Mouse (Mus musculus): ENCODE measurements at regions not wholly inside any gene's neighbourhood (a gene's known extent, or its start where the extent isn't known, plus 50 kb on each side); places are given as distances from the start of the nearest gene placed in this dataset.

DNA sequence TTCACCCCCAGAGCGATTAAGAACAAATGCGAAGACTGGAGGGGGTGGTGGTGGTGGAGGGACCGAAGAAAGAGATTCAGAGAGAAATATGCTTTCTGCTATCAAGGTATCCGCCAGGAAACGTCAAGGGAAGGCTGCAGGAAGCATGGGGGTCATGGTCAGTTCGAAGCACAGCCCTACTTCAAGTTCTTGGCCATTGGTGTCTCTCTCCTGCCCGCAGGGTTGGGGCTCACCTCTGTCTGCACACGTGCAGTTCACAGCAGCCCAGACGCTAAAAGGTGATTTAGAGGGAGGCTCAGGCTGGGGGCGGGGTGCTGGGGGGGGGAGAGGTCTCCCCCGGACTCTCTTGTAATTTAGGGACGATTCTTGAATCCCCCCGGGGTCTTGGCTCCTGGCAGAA is 533.1 kb upstream of the Tbx3 start:
- no peak for ATAC-seq (ENCODE audit: low FRiP score)
- Histone ChIP-seq H3K4me2 (no peak overlapping the region), H3K9ac (no peak overlapping the region), H3K9me3 (no peaks in the 10 kb centered on the region), H3K36me3 (no peaks in the 10 kb centered on the region), H3K4me3 (no peak overlapping the region), H3K27me3 (no peaks in the 10 kb centered on the region), H3K27ac (no peak overlapping the region), H3K4me1 (replicated peaks) (peaks cover 14% of the 10 kb centered on the region; the same call in 1 of the 2 replicates)
- 67% methylated on average over 13 of the region's 13 CpGs for WGBS

DNA sequence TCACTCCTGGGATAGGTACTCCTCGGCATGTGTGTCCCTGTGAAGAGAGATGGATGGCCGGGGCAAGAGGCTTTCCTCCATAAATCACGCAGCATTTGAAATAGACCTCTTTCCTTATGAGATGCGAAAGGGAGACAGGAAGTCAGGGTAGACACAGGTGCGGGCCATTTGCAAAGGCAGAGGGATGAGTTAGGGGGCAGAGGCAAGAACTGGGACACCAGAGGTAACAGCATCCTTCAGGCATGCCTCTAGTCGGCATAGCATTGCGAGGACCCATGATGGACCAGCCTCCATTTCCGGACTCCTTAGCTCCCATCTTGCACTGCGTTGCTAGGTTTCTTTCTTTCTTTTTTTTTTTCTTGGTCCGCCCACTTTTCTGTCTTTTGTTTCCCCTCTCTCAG is 532.6 kb upstream of the Tbx3 start:
- no peak for ATAC-seq (ENCODE audit: low FRiP score)
- no peaks in the 10 kb centered on the region for H3K36me3 ChIP-seq
- H3K27ac ChIP-seq: no peak overlapping the region
- H3K4me1 ChIP-seq (replicated peaks): peaks cover 14% of the 10 kb centered on the region; the same call in 1 of the 2 replicates
- no peak overlapping the region for H3K4me3 ChIP-seq
- H3K4me2 ChIP-seq: no peak overlapping the region
- no peaks in the 10 kb centered on the region for H3K27me3 ChIP-seq
- H3K9ac ChIP-seq: no peak overlapping the region
- H3K9me3 ChIP-seq: no peaks in the 10 kb centered on the region
- WGBS: 70% methylated on average over 10 of the region's 10 CpGs

DNA sequence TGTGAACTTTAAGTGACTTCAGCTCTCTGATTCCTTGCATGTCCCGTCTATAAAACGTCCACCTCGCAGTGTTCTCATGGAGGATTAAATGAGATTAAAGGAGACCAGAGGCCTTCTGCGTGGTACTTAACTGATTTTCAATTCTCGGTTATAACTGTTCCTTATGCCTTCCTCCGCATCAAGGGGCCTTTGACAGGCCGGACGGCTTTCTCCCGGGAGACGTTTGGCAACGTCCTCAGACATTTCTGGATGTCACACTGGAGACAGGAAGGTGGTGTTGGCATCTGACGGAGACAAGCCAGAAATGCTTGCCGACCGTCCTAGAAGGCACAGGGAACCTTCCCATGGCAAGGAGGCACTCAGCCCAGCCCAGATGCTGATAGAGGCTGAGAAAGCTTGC is 532.2 kb upstream of the Tbx3 start:
- Histone ChIP-seq H3K9ac (no peak overlapping the region), H3K4me3 (no peak overlapping the region), H3K27me3 (no peaks in the 10 kb centered on the region), H3K36me3 (no peaks in the 10 kb centered on the region), H3K9me3 (no peaks in the 10 kb centered on the region), H3K4me1 (replicated peaks) (peaks cover 14% of the 10 kb centered on the region; the same call in 1 of the 2 replicates), H3K4me2 (no peak overlapping the region), H3K27ac (no peak overlapping the region)
- 51% methylated on average over 14 of the region's 14 CpGs for WGBS
- ATAC-seq (ENCODE audit: low FRiP score): no peak

DNA sequence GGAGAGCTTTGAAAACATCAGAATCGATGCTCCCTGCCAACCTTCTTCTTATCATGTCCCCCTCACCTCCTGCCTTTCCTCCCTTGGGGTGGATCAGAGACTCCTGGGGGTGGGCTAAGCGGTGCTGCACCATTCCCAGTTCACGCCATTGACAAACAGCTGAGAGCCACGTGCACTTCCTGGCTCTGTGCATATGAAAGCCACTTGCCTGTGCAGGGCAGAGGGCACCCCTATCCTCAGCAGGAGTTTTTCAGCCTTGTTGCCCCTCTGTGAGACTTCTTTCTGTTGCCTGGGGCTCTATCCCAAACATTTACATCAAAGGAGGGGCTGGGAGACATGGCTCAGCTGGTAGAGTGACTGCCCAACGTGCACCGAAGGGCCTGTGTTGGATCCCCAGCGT is 531.1 kb upstream of the Tbx3 start:
- Histone ChIP-seq H3K27ac (no peak overlapping the region), H3K4me1 (replicated peaks) (peaks cover 14% of the 10 kb centered on the region; the same call in 1 of the 2 replicates), H3K4me3 (no peak overlapping the region), H3K9me3 (no peaks in the 10 kb centered on the region), H3K36me3 (no peaks in the 10 kb centered on the region), H3K27me3 (no peaks in the 10 kb centered on the region), H3K4me2 (no peak overlapping the region), H3K9ac (no peak overlapping the region)
- no peak for ATAC-seq (ENCODE audit: low FRiP score)
- 24% methylated on average over 7 of the region's 7 CpGs for WGBS

DNA sequence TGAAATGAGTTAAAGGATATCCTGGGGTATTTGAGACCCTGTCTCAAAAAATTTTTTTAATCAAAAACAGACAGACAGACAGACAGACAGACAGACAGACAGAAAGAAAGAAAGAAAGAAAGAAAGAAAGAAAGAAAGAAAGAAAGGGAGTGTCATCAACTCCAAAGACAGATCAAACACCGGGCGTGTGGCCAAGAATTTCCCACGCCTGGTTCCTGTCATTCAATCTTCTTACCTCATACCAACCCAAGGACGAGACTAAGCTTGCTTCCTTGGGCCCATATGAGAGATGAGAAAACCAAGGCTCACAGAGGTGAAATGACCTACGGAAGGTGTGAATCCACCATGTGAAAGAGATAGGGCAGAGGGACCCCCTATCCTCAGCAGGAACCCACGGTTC is 530.7 kb upstream of the Tbx3 start:
- Histone ChIP-seq H3K36me3 (no peaks in the 10 kb centered on the region), H3K27ac (no peak overlapping the region), H3K4me3 (no peak overlapping the region), H3K4me1 (replicated peaks) (peaks cover 14% of the 10 kb centered on the region; the same call in 1 of the 2 replicates), H3K27me3 (no peaks in the 10 kb centered on the region), H3K4me2 (no peak overlapping the region), H3K9me3 (no peaks in the 10 kb centered on the region), H3K9ac (no peak overlapping the region)
- WGBS: 86% methylated on average over 6 of the region's 6 CpGs
- no peak for ATAC-seq (ENCODE audit: low FRiP score)

DNA sequence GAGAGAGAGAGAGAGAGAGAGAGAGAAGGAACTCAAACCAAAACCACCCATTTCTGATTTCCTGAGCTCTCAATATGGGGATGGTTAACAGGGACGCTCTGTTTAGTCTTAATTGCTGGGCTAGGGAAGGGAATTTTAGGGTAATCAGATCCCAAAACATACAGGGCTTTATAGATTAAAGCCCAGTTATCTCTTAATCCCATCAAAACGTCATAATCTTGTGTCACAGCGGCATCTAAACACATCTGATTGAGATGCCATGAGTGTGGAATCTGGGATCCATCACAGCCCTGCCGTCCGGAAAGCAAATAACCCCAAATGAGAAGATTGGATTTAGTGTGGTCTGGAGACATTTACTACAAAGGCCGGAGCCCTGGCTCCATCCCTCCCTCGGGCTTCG is 527.1 kb upstream of the Tbx3 start:
- Histone ChIP-seq H3K4me1 (replicated peaks) (peaks cover 6% of the 10 kb centered on the region; the same call in 1 of the 2 replicates), H3K27ac (no peak overlapping the region)

DNA sequence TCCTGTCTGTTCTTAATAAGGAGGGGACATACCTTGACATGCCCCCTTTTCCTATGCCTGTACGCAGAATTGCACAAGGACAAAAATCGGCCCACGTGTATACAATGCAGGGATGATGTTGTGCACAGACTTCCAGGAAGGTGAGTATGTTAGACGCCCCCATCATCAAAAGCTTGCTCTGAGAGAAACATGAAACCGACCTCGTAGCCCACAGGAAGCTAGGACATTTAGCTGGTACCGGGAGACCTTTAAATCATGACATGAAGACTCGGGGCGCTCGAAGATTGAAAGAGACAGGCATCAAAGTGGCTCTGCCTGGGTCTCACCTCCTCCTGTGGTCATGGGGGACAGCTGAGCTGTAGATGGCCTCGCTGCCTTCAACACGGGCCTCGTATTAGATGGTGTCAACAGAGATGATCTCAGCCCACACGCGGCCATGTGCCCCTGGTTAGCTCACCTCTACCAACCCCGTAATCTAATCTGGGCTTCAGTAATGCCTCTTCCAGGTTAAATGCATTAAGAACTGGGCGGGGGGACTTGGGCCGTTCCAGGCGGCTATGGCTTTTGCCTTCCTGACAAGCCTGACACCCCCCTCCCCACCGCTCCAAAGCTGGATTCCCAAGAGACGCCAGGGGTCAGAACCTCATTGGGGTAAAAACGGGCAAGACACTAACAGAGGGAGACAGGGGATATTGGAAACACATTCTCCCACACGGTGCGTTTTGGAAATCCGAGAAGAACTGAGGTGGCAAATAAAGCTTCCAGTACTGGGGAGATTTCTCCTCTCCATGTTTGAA is 520.9 kb upstream of the Tbx3 start:
- Histone ChIP-seq H3K4me3 (no peak overlapping the region), H3K9ac (no peak overlapping the region), H3K4me1 (replicated peaks) (no peaks in the 10 kb centered on the region), H3K4me2 (no peak overlapping the region), H3K27me3 (no peaks in the 10 kb centered on the region), H3K27ac (no peak overlapping the region), H3K36me3 (no peaks in the 10 kb centered on the region), H3K9me3 (no peaks in the 10 kb centered on the region)
- ATAC-seq (ENCODE audit: low FRiP score): no peak
- WGBS: 84% methylated on average over 25 of the region's 25 CpGs

More for the DNA sequence above, 527.1 kb upstream of the Tbx3 start:
- Histone ChIP-seq H3K36me3 (no peaks in the 10 kb centered on the region), H3K9ac (no peak overlapping the region), H3K4me3 (no peak overlapping the region), H3K9me3 (no peaks in the 10 kb centered on the region), H3K4me2 (no peak overlapping the region), H3K27me3 (no peaks in the 10 kb centered on the region)
- no peak for ATAC-seq (ENCODE audit: low FRiP score)
- 78% methylated on average over 8 of the region's 8 CpGs for WGBS

DNA sequence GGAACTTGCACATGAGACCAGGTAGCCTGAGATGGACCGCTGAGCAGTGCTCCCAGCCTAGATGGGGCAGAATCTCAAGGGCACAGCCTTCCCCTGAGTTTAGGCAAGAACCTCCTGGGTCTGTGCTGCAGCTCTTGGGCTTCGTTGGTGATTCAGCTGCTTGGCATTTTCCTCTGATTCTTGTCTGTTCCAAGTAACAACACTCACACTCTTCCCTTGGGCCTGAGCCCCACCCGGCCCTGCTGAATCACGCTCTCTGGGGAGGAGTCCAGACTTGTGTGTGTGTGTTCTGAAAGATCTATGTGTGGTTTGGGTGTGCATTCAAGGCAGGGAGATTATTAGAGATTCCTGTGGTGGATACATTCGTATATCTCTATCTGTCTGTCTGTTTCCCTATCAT is 517.4 kb upstream of the Tbx3 start:
- 92% methylated on average over 5 of the region's 5 CpGs for WGBS
- no peak overlapping the region for H3K4me2 ChIP-seq

DNA sequence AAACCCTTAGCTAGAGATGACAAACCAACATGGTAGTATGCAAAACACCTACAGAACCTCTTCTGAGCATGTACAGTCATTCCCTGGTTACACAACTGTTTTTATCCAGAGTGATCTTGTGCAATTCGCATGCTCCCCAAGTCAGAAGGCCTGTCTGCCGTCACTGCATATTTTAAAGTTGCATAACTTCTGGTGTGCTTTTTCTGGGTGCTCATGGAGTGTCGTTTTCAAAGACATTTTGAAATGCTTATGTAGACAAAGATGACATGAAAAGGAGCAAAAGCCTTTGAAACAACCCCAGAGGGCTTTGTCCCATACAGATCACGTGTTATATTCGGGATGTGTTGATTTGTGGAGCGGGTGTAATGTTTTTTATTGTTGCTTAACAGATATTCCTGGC is 513.8 kb upstream of the Tbx3 start:
- no peaks in the 10 kb centered on the region for H3K36me3 ChIP-seq
- H3K4me1 ChIP-seq (replicated peaks): no peaks in the 10 kb centered on the region
- H3K4me3 ChIP-seq: no peak overlapping the region
- H3K27me3 ChIP-seq: no peaks in the 10 kb centered on the region
- no peak overlapping the region for H3K27ac ChIP-seq
- peaks cover 7% of the 10 kb centered on the region; the same call in 1 of the 2 replicates for H3K9me3 ChIP-seq
- no peak overlapping the region for H3K4me2 ChIP-seq
- ATAC-seq (ENCODE audit: low FRiP score): no peak
- H3K9ac ChIP-seq: no peak overlapping the region
- 88% methylated on average over 6 of the region's 6 CpGs for WGBS

More for the DNA sequence above, 517.4 kb upstream of the Tbx3 start:
- no peak for ATAC-seq (ENCODE audit: low FRiP score)
- H3K4me1 ChIP-seq (replicated peaks): no peaks in the 10 kb centered on the region
- no peaks in the 10 kb centered on the region for H3K36me3 ChIP-seq
- H3K9me3 ChIP-seq: peaks cover 7% of the 10 kb centered on the region; the same call in 1 of the 2 replicates
- H3K9ac ChIP-seq: no peak overlapping the region
- H3K27ac ChIP-seq: no peak overlapping the region
- H3K4me3 ChIP-seq: no peak overlapping the region
- H3K27me3 ChIP-seq: no peaks in the 10 kb centered on the region

DNA sequence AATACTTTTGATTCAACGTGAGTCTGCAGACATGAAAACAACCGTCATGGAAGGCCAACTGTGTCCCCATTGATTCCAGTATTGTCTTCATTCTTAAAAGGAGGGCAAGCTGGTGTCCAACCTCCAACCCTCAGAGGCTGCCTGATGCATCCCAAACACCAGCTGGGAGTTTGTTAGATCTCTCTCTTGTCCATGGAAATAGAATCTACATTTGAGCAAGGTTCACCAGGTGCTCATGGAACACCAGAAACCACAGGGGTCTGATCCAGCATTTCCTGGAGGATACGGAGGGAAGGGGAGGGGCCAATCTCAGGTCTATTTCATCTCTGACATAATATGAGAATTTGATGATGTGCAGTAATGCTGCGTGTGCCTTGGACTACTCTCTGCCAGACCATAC is 512.3 kb upstream of the Tbx3 start:
- Histone ChIP-seq H3K4me2 (no peak overlapping the region), H3K4me3 (no peak overlapping the region), H3K27me3 (no peaks in the 10 kb centered on the region), H3K9me3 (peaks cover 7% of the 10 kb centered on the region; the same call in 1 of the 2 replicates), H3K27ac (no peak overlapping the region), H3K4me1 (replicated peaks) (no peaks in the 10 kb centered on the region), H3K9ac (no peak overlapping the region), H3K36me3 (no peaks in the 10 kb centered on the region)
- 83% methylated on average over 4 of the region's 4 CpGs for WGBS
- no peak for ATAC-seq (ENCODE audit: low FRiP score)

DNA sequence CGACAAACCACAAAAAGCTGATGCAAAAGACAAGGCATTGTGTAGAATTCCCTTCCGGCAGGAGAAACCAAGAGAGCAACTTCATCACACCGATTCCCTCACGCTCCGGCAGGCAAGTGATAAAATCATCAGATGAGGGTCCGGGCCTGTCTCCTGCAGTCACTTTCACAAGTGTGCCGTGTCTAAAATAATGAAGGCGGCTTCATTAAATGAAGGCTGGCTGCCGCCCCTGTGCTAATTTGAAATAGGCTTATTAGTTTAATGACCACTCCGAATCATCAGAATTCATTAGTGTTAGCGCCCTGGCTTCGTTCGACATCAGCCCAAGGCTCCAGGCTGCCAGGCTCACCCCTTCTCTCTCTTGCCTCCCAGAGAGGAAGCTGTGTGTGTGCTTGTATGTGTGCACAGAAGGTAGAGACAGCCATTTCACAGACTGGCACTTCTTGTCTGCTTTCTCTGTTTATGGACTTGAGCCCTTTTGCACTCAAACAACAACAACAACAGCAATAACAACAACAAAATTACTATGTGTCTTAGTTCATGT is 508.3 kb upstream of the Tbx3 start:
- ATAC-seq (ENCODE audit: low FRiP score): no peak
- H3K27ac ChIP-seq: no peak overlapping the region; the same call in 1 of the 2 replicates
- H3K4me1 ChIP-seq (replicated peaks): no peaks in the 10 kb centered on the region
- H3K4me2 ChIP-seq: no peak overlapping the region
- no peaks in the 10 kb centered on the region for H3K36me3 ChIP-seq
- WGBS: 68% methylated on average over 13 of the region's 13 CpGs
- H3K27me3 ChIP-seq: no peaks in the 10 kb centered on the region
- H3K9ac ChIP-seq: no peak overlapping the region
- H3K9me3 ChIP-seq: no peaks in the 10 kb centered on the region
- no peak overlapping the region for H3K4me3 ChIP-seq

DNA sequence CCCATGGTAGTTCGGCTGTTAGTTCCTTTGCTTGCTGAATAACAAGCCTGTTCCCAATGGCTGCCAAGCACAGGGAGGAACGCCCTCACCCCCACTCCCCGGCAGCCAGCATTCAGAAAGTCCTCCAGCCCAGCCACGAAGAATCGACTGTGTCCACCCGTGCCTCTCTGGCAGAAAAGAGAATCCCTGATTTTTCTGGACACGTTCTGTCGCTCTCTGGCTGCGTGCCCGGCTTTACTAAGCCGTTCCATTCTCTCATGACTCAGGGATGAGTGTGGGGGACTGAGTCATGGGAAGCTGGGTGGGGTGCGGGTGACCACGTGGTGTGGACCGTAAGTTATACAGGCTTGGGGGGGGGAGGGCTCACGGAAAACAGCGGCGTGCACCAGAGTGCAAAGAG is 502.8 kb upstream of the Tbx3 start:
- Histone ChIP-seq H3K9me3 (no peaks in the 10 kb centered on the region), H3K9ac (no peak overlapping the region), H3K4me2 (no peak overlapping the region), H3K27ac (no peak overlapping the region), H3K4me3 (no peak overlapping the region), H3K36me3 (no peaks in the 10 kb centered on the region), H3K27me3 (no peaks in the 10 kb centered on the region), H3K4me1 (replicated peaks) (no peaks in the 10 kb centered on the region)
- no peak for ATAC-seq (ENCODE audit: low FRiP score)
- WGBS: 74% methylated on average over 17 of the region's 17 CpGs

DNA sequence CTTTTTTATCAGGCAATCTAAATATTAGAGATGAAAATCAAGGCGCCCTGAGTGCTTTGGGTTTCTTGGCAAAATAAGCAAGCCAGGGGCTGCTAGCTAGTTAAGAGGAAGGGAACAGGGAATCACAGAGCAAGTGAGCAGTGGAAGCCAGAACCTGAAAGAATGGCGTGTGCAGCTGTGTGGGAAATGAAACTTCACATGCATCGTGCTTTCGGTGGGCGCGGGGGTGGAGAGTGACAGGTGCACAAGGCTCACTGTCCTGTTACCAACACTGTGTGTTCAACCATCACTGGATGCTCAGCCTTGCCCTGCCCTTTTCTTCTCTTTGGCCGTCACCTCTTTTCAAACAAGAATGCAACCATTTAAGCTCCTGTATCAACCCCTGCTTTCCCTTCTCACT is 501.2 kb upstream of the Tbx3 start:
- H3K27me3 ChIP-seq: no peaks in the 10 kb centered on the region
- H3K9ac ChIP-seq: no peak overlapping the region
- no peaks in the 10 kb centered on the region for H3K4me1 ChIP-seq (replicated peaks)
- no peak for ATAC-seq (ENCODE audit: low FRiP score)
- H3K4me3 ChIP-seq: no peak overlapping the region
- no peak overlapping the region for H3K27ac ChIP-seq
- no peaks in the 10 kb centered on the region for H3K9me3 ChIP-seq
- WGBS: 91% methylated on average over 7 of the region's 7 CpGs
- no peaks in the 10 kb centered on the region for H3K36me3 ChIP-seq
- no peak overlapping the region for H3K4me2 ChIP-seq

All from hindbrain, embryonic 13.5 days (tissue).